Mouse (Mus musculus) bone marrow macrophage, adult 2 months (primary cell): Measurements from ENCODE around the gene Gipc3.

Experiments used
- CTCF ChIP-seq: IDR thresholded peaks from 2 replicates; pipeline ENCODE4 v1.5.1; 2012; ENCODE audit warnings: low read depth, mild to moderate bottlenecking, low read length, moderate library complexity
- POLR2A ChIP-seq: IDR thresholded peaks from 2 replicates; pipeline ENCODE4 v1.6.1; 2012; ENCODE audit warnings: mild to moderate bottlenecking, low read depth, low read length, borderline replicate concordance

- TF ChIP-seq POLR2A (no peak), CTCF (no peak)
These were observed 39.3 kb downstream of the Gipc3 start for GRCm38 (mm10) chr10:81303761-81304160.
